Mouse (Mus musculus): Measurements from ENCODE around the gene Smurf1. TPM values are rescaled to one million over a fixed set of nuclear protein-coding genes. Genes with fewer than 3 reads are reported as not detected.

The Smurf1 gene
- polyA plus RNA-seq, 1 experiment from 2014 or later, result 12.1 TPM

GRCm38 (mm10) chr5:144866923-144867322 lies 98.7 kb downstream of the Smurf1 start:
- Histone ChIP-seq H3K27me3 (replicated peaks) (no peaks in the 10 kb centered on the region), H3K4me1 (peaks cover 14% of the 10 kb centered on the region; the same call in 1 of the 2 replicates), H3K27ac (replicated peaks) (no peak overlapping the region), H3K36me3 (no peaks in the 10 kb centered on the region), H3K9me3 (no peaks in the 10 kb centered on the region), H3K9ac (no peak overlapping the region), H3K4me3 (no peak overlapping the region), H3K4me2 (no peak overlapping the region)
- 64% methylated on average over 8 of the region's 8 CpGs for WGBS
- no peak for ATAC-seq (ENCODE audit: extremely low read depth, insufficient number of reproducible peaks, low FRiP score, low TSS enrichment)

- WGBS, result 94% methylated on average over 8 of the region's 8 CpGs
- Histone ChIP-seq H3K4me2 (no peak overlapping the region), H3K4me3 (no peak overlapping the region), H3K27me3 (replicated peaks) (no peaks in the 10 kb centered on the region), H3K27ac (replicated peaks) (no peak overlapping the region), H3K9me3 (0 out of 2 replicates have a peak, but pooled peaks cover 9% of the 10 kb centered on the region), H3K9ac (no peak overlapping the region), H3K4me1 (peaks cover 4% of the 10 kb centered on the region), H3K36me3 (peaks cover 54% of the 10 kb centered on the region)
- ATAC-seq (ENCODE audit: extremely low read depth, insufficient number of reproducible peaks, low FRiP score, low TSS enrichment), result no peak
These were observed 104.7 kb downstream of the Smurf1 start for GRCm38 (mm10) chr5:144860913-144861312.

GRCm38 (mm10) chr5:144859284-144859683 lies 106.4 kb downstream of the Smurf1 start:
- no peak overlapping the region for H3K27ac ChIP-seq (replicated peaks)
- no peak for ATAC-seq (ENCODE audit: extremely low read depth, insufficient number of reproducible peaks, low FRiP score, low TSS enrichment)
- no peak overlapping the region for H3K4me3 ChIP-seq

GRCm38 (mm10) chr5:144858527-144858926 lies 107.1 kb downstream of the Smurf1 start:
- H3K27me3 ChIP-seq (replicated peaks), result no peaks in the 10 kb centered on the region
- H3K4me3 ChIP-seq, result no peak overlapping the region
- H3K36me3 ChIP-seq, result peaks cover 78% of the 10 kb centered on the region
- H3K27ac ChIP-seq (replicated peaks), result no peak overlapping the region
- no peak overlapping the region for H3K9ac ChIP-seq
- ATAC-seq (ENCODE audit: extremely low read depth, insufficient number of reproducible peaks, low FRiP score, low TSS enrichment), result no peak
- H3K4me1 ChIP-seq, result peaks cover 10% of the 10 kb centered on the region
- no peak overlapping the region for H3K4me2 ChIP-seq
- 91% methylated on average over 15 of the region's 15 CpGs for WGBS
- H3K9me3 ChIP-seq, result 0 out of 2 replicates have a peak, but pooled peaks cover 9% of the 10 kb centered on the region

More at GRCm38 (mm10) chr5:144859284-144859683, 106.4 kb downstream of the Smurf1 start:
- peaks cover 10% of the 10 kb centered on the region for H3K4me1 ChIP-seq
- H3K4me2 ChIP-seq, result no peak overlapping the region
- H3K36me3 ChIP-seq, result peaks cover 70% of the 10 kb centered on the region
- H3K9ac ChIP-seq, result no peak overlapping the region
- 90% methylated on average over 9 of the region's 9 CpGs for WGBS
- H3K9me3 ChIP-seq, result 0 out of 2 replicates have a peak, but pooled peaks cover 9% of the 10 kb centered on the region
- H3K27me3 ChIP-seq (replicated peaks), result no peaks in the 10 kb centered on the region

GRCm38 (mm10) chr5:144855936-144856335 lies 109.7 kb downstream of the Smurf1 start:
- no peak for ATAC-seq (ENCODE audit: extremely low read depth, insufficient number of reproducible peaks, low FRiP score, low TSS enrichment)
- Histone ChIP-seq H3K27ac (replicated peaks) (no peak overlapping the region), H3K27me3 (replicated peaks) (no peaks in the 10 kb centered on the region), H3K9me3 (0 out of 2 replicates have a peak, but pooled peaks cover 5% of the 10 kb centered on the region), H3K4me3 (no peak overlapping the region), H3K9ac (no peak overlapping the region), H3K36me3 (peaks cover 99% of the 10 kb centered on the region), H3K4me2 (no peak overlapping the region), H3K4me1 (peaks cover 10% of the 10 kb centered on the region)
- WGBS, result 33% methylated on average over 6 of the region's 6 CpGs

GRCm38 (mm10) chr5:144853931-144854330 lies 111.7 kb downstream of the Smurf1 start:
- WGBS, result 79% methylated on average over 5 of the region's 5 CpGs

GRCm38 (mm10) chr5:144851820-144852219 lies 113.8 kb downstream of the Smurf1 start:
- no peak overlapping the region for H3K4me3 ChIP-seq
- H3K27ac ChIP-seq (replicated peaks), result no peak overlapping the region
- H3K4me1 ChIP-seq, result peaks cover 10% of the 10 kb centered on the region
- H3K9me3 ChIP-seq, result no peaks in the 10 kb centered on the region
- no peak overlapping the region for H3K9ac ChIP-seq
- ATAC-seq (ENCODE audit: extremely low read depth, insufficient number of reproducible peaks, low FRiP score, low TSS enrichment), result no peak
- peaks cover 100% of the 10 kb centered on the region for H3K36me3 ChIP-seq
- 91% methylated on average over 3 of the region's 3 CpGs for WGBS
- H3K4me2 ChIP-seq, result no peak overlapping the region
- no peaks in the 10 kb centered on the region for H3K27me3 ChIP-seq (replicated peaks)

More at GRCm38 (mm10) chr5:144853931-144854330, 111.7 kb downstream of the Smurf1 start:
- no peak overlapping the region for H3K27ac ChIP-seq (replicated peaks)
- ATAC-seq (ENCODE audit: extremely low read depth, insufficient number of reproducible peaks, low FRiP score, low TSS enrichment), result no peak
- H3K27me3 ChIP-seq (replicated peaks), result no peaks in the 10 kb centered on the region
- H3K9ac ChIP-seq, result no peak overlapping the region
- H3K36me3 ChIP-seq, result peaks cover 99% of the 10 kb centered on the region
- no peak overlapping the region for H3K4me2 ChIP-seq
- H3K4me3 ChIP-seq, result no peak overlapping the region
- peaks cover 10% of the 10 kb centered on the region for H3K4me1 ChIP-seq
- no peaks in the 10 kb centered on the region for H3K9me3 ChIP-seq

GRCm38 (mm10) chr5:144849932-144850331 lies 115.7 kb downstream of the Smurf1 start:
- H3K36me3 ChIP-seq, result peaks cover 100% of the 10 kb centered on the region
- H3K4me1 ChIP-seq, result no peaks in the 10 kb centered on the region
- 92% methylated on average over 10 of the region's 10 CpGs for WGBS
- H3K27ac ChIP-seq (replicated peaks), result no peak overlapping the region
- no peaks in the 10 kb centered on the region for H3K27me3 ChIP-seq (replicated peaks)
- no peak overlapping the region for H3K4me3 ChIP-seq
- H3K9me3 ChIP-seq, result no peaks in the 10 kb centered on the region
- no peak for ATAC-seq (ENCODE audit: extremely low read depth, insufficient number of reproducible peaks, low FRiP score, low TSS enrichment)
- no peak overlapping the region for H3K4me2 ChIP-seq
- H3K9ac ChIP-seq, result no peak overlapping the region

- Histone ChIP-seq H3K27me3 (replicated peaks) (no peaks in the 10 kb centered on the region), H3K27ac (replicated peaks) (no peak overlapping the region), H3K36me3 (peaks cover 100% of the 10 kb centered on the region), H3K4me1 (no peaks in the 10 kb centered on the region), H3K9ac (no peak overlapping the region), H3K4me3 (no peak overlapping the region), H3K9me3 (no peaks in the 10 kb centered on the region), H3K4me2 (no peak overlapping the region)
- 86% methylated on average over 5 of the region's 5 CpGs for WGBS
- no peak for ATAC-seq (ENCODE audit: extremely low read depth, insufficient number of reproducible peaks, low FRiP score, low TSS enrichment)
These were observed 116.9 kb downstream of the Smurf1 start for GRCm38 (mm10) chr5:144848735-144849134.

GRCm38 (mm10) chr5:144845352-144845751 lies 120.3 kb downstream of the Smurf1 start:
- H3K9me3 ChIP-seq, result no peaks in the 10 kb centered on the region
- H3K27ac ChIP-seq (replicated peaks), result no peak overlapping the region
- no peak overlapping the region for H3K4me3 ChIP-seq
- ATAC-seq (ENCODE audit: extremely low read depth, insufficient number of reproducible peaks, low FRiP score, low TSS enrichment), result no peak
- H3K27me3 ChIP-seq (replicated peaks), result no peaks in the 10 kb centered on the region
- H3K36me3 ChIP-seq, result peaks cover 100% of the 10 kb centered on the region
- H3K9ac ChIP-seq, result no peak overlapping the region
- H3K4me1 ChIP-seq, result no peaks in the 10 kb centered on the region
- no peak overlapping the region for H3K4me2 ChIP-seq
- 94% methylated on average over 20 of the region's 20 CpGs for WGBS

GRCm38 (mm10) chr5:144836100-144836499 lies 129.5 kb downstream of the Smurf1 start:
- Histone ChIP-seq H3K9ac (no peak overlapping the region), H3K27me3 (replicated peaks) (no peaks in the 10 kb centered on the region), H3K4me1 (no peaks in the 10 kb centered on the region), H3K9me3 (no peaks in the 10 kb centered on the region), H3K4me2 (no peak overlapping the region), H3K27ac (replicated peaks) (no peak overlapping the region), H3K36me3 (peaks cover 100% of the 10 kb centered on the region), H3K4me3 (no peak overlapping the region)
- 88% methylated on average over 3 of the region's 3 CpGs for WGBS
- ATAC-seq (ENCODE audit: extremely low read depth, insufficient number of reproducible peaks, low FRiP score, low TSS enrichment), result no peak

GRCm38 (mm10) chr5:144831840-144832469 lies 133.7 kb downstream of the Smurf1 start:
- WGBS, result 85% methylated on average over 9 of the region's 9 CpGs
- no peak for ATAC-seq (ENCODE audit: extremely low read depth, insufficient number of reproducible peaks, low FRiP score, low TSS enrichment)

More at GRCm38 (mm10) chr5:144831840-144832469, 133.7 kb downstream of the Smurf1 start:
- H3K27ac ChIP-seq (replicated peaks), result no peak overlapping the region
- no peak overlapping the region for H3K4me2 ChIP-seq
- no peaks in the 10 kb centered on the region for H3K27me3 ChIP-seq (replicated peaks)
- H3K36me3 ChIP-seq, result peaks cover 100% of the 10 kb centered on the region
- no peak overlapping the region for H3K9ac ChIP-seq
- H3K4me1 ChIP-seq, result no peaks in the 10 kb centered on the region
- no peak overlapping the region for H3K4me3 ChIP-seq
- no peaks in the 10 kb centered on the region for H3K9me3 ChIP-seq

All from heart, embryonic 13.5 days (tissue).